Mouse (Mus musculus): ENCODE results near the gene Adora2b.

DNA sequence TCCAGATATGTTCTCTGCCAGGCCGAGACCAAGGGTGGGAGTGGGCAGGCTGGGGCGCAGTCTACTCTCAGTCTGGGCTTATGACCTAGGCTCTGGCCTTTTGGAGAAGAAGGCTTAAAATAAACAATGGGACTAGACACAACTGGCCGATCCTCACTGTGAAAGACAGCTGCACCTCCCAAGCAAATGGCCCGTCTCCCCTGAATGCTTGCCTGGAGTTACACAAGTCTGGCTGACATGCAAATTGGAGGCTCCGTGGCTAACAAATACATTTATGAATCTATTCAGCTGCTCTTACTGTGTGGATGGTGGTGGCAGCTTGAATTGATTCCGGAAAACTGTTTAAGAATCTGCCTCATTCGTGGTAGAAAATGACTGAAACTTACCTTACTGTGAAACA, 16.9 kb downstream of the Adora2b start:
- no peak for TF ChIP-seq REST (IDR thresholded peaks at IDR 0.05; ENCODE audit: insufficient read depth, insufficient read length)
- no peak for TF ChIP-seq POLR2A (IDR thresholded peaks at IDR 0.05; ENCODE audit: insufficient read length, low read depth)
- TF ChIP-seq MAX (IDR thresholded peaks at IDR 0.05; ENCODE audit: low read depth) = no peak
- no peak for TF ChIP-seq TCF12 (IDR thresholded peaks at IDR 0.05; ENCODE audit: insufficient read depth, poor library complexity, severe bottlenecking)
- TF ChIP-seq USF1 (IDR thresholded peaks at IDR 0.05; ENCODE audit: low read depth) = no peak
- no peak; the same call in 1 of the 2 replicates for TF ChIP-seq CEBPB (IDR thresholded peaks at IDR 0.05; ENCODE audit: insufficient read depth, poor library complexity, severe bottlenecking)

Measured in myocyte (in vitro differentiated cells).